Mouse (Mus musculus) right cerebral cortex, postnatal 10 days (tissue): ENCODE measurements around the gene Pi4k2b.
A peak's percentile ranks its signal among the peaks of the same experiment; 100 is the strongest.
"Not testable (repeated sequence)": the region's sequence is repeated elsewhere in the genome, so short reads cannot be mapped to it uniquely, and the experiment has no call there.

Source experiments
- DNase-seq, 2 experiments: peaks; one replicate each; pipeline ENCODE4 v3.0.0; 2021; ENCODE audit warnings: low spot score in 2 of 2

Pi4k2b gene

GRCm38 (mm10) chr5:52776466-52777354 lies 35.3 kb downstream of the Pi4k2b start:
- DNase-seq, result not testable (repeated sequence)

DNA sequence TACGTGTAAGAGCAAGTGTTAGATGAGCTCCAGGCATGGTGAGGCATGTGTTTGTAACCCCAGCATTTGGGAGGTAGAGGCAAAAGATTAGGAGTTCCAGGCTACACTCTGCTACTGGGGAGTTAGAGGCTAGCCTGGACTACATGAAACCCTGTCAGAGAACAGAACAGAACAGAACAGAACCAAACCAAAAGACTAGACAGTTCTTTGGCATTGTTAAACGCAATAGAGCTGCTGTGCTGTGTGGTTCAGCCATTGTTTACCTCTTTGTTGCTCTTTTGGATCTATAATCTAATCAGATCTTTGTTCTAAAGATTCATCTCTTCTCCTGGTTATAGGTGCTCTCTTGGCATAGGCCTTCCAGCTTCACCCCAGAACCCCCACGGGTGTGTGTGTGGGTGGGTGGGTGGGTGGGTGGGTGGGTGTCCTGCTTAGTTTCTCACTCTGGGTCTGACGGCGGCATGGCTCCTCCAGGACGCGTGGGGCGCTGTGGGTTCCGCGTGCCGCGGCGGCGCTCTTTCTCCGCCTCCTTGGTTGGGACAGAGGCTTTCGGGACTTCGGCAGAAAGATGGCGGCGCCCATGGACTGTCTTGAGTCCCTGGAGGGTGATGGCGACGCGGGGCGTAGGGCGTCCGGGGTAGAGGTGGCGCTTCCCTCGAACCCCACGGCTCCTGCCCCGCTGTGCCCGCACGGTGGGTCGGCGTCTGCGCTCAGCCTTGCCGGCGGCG lies 41.3 kb downstream of the Pi4k2b start:
- DNase-seq, result peak; percentile 93 to 94

DNA sequence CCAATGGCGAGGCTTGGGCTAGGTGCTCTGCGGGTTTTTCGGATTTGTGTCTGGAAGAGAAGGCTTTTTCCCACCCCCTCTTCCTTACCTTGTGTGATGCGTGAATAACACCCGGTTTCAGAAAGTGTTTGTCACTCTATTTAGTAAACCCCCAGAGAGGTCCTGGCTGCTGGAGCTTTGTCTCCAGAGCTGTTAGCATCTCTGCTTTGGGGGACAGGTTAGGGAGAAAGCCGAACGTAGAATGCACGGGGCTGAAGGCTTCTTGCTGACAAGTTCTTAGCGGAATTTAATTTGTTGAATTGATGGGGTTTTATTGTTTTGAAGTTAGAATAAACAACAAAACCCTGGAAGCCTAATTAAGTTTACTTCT lies 41.9 kb downstream of the Pi4k2b start:
- DNase-seq, result no peak

GRCm38 (mm10) chr5:52783957-52784356 lies 42.6 kb downstream of the Pi4k2b start:
- DNase-seq, result no peak

- DNase-seq, result no peak
Measured at GRCm38 (mm10) chr5:52786556-52787322, 45.4 kb downstream of the Pi4k2b start.

DNA sequence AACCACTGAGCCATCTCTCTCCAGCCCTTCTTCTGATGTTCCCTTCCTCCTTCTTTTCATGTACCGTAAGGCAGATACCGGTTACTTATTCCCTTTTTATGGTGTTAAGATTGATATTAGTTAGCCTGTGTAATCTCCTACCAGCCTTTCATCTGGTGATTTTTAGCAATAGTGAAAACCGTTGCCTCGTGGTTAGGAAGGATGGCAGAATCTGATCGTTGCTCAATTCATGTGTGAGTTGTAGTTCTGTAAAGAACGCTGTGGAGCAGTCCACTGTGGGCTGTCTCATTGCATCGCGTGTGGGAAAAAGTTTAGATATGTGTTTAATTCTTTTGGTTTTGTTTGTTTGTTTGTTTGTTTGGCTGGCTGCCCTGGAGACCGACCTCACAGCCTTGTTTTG lies 51.9 kb downstream of the Pi4k2b start:
- DNase-seq, result no peak

DNA sequence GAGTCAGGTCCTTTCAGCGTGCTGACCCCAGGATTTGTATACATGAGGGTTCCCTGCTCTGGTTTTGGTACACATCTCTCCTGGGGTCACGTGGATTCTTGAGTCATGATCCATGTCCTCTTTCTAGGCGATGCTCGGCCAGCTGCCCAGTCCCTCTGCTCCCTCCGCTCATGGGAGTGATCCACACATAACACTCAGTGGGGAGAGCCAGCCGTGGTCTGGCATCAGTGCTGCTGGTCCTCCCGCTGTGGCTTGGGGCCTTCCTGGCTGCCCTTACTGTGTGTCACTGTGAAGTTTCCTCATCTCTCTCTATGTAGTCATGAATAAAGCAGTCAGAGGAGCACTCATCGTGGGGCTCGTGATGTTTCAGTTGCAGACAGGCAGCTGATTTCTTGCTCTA lies 52.7 kb downstream of the Pi4k2b start:
- no peak for DNase-seq

DNA sequence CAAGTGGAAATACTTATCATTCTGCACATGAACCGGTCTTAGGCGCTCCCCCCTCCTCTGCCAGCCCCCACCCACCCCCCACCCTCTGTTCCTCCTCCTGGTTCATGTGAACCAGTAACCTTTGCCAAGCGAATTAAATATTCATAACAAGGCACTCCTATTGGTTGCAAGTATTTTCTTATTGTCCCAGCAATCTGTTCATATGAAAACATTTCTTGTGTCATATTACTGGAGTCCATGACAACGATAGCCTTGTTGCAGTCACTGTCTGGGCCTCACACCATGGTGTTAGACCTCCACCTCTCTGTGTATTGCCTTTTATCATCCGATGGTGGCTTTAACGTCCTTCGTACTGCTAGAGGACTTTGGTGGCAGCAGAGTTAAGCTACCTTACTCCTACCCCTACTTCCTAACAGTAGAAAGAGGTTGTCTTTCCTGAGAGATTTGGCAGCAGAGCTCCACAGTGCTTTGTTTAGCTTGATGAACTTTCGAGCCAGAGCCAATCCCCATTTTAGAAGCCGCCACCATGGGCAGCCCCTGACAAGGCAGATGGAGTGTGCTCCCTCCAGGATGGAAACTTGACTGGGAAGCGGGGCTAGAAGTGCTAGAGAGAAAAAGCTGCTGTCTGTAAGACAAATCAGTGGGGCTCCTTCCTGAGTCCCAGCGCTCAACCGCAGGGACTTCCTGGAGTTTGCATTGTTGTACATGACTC lies 58.1 kb downstream of the Pi4k2b start:
- no peak for DNase-seq

DNA sequence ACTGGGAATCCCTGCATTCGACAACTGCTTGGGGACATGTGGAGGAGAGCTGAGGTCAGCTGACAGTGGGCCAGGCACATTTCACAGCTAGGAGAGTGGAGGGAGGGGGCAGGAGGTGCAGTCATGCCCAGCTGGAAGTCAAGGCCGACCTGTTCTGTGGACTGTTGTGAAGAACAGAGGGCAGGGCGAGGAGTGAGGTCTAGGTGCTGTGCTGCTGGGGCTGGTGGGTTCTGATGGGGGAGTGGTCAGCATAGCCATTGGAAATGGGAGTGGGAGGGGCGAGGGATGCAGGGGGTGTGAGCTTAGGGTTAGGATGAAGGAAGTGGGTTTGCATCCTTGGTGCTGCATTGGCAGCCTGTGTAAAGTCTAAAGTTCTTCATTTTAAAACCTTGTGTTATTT lies 64.4 kb downstream of the Pi4k2b start:
- no peak for DNase-seq

GRCm38 (mm10) chr5:52806349-52806748 lies 65.0 kb downstream of the Pi4k2b start:
- DNase-seq, result no peak

GRCm38 (mm10) chr5:52807030-52807429 lies 65.7 kb downstream of the Pi4k2b start:
- no peak for DNase-seq

- DNase-seq, result no peak
Measured at GRCm38 (mm10) chr5:52810446-52810845, 69.1 kb downstream of the Pi4k2b start.

GRCm38 (mm10) chr5:52811056-52811455 lies 69.7 kb downstream of the Pi4k2b start:
- DNase-seq, result no peak

DNA sequence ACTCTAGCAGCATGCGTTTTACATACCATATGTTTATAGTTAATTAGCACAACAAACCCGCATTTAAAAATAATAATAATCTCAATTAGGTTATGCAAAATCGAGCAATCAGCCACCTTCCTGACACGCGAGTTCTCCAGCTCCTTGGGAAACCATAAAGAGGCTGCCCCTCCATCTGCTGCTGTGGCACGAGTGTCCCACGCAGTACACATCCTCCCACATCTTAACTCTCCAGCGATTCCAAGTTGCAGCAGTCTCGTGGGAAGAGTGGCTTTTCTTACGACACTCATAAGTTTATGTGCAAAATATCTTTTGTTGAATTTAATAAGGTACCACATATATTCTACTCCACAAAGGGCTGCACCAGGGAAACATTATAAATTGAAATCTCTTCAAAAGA lies 71.1 kb downstream of the Pi4k2b start:
- DNase-seq, result no peak

GRCm38 (mm10) chr5:52813312-52813711 lies 71.9 kb downstream of the Pi4k2b start:
- no peak for DNase-seq

GRCm38 (mm10) chr5:52818676-52819075 lies 77.3 kb downstream of the Pi4k2b start:
- DNase-seq, result no peak
